Mouse (Mus musculus) cerebellum, postnatal 4 days (tissue): ENCODE measurements at regions not wholly inside any gene's neighbourhood (a gene's known extent, or its start where the extent isn't known, plus 50 kb on each side); places are given as distances from the start of the nearest gene placed in this dataset.

Experiments
- DNase-seq, 2 experiments: peaks; one replicate each; pipeline ENCODE4 v3.0.0; 2022; ENCODE audit warnings: low spot score in 2 of 2, mixed read lengths in 1 of 2

GRCm38 (mm10) chr9:89789926-89790325 lies 51.7 kb upstream of the Ankrd34c start:
- DNase-seq = no peak

GRCm38 (mm10) chr9:89788651-89789050 lies 50.4 kb upstream of the Ankrd34c start:
- no peak for DNase-seq
